Mouse (Mus musculus) lung, embryonic 14.5 days (tissue): Measurements from ENCODE around the gene Car5a. TPM values are rescaled to one million over a fixed set of nuclear protein-coding genes. Genes with fewer than 3 reads are reported as not detected.

Experiments
- ATAC-seq: fragments of 200-750 bp; cut with Nextera tagmentation; 2 replicates; pipeline ENCODE4 v1.8.0; 2017; ENCODE audit warnings: mild to moderate bottlenecking, moderate TSS enrichment, moderate library complexity; ENCODE audit not compliant: insufficient read depth
- DNase-seq: peaks from one replicate; pipeline ENCODE4 v3.0.0-alpha.2; 2015
- H3K27ac ChIP-seq: fragments of 300-500 bp; sonication (generic); 2 replicates; pipeline ENCODE4 v1.5.1; 2014; ENCODE audit warnings: low read depth, mild to moderate bottlenecking, moderate library complexity
- H3K27me3 ChIP-seq: fragments of 300-500 bp; sonication (generic); 2 replicates; pipeline ENCODE4 v1.6.1; 2014; ENCODE audit warnings: low read length, control low read depth; ENCODE audit not compliant: insufficient read depth
- H3K36me3 ChIP-seq: fragments of 300-500 bp; sonication (generic); 2 replicates; pipeline ENCODE4 v1.6.1; 2014; ENCODE audit warnings: control low read depth; ENCODE audit not compliant: insufficient read depth
- H3K4me1 ChIP-seq: fragments of 300-500 bp; sonication (generic); 2 replicates; pipeline ENCODE4 v1.6.1; 2014; ENCODE audit warnings: antibody characterized with exemption, control low read depth; ENCODE audit not compliant: insufficient read depth
- H3K4me2 ChIP-seq: fragments of 300-500 bp; sonication (generic); 2 replicates; pipeline ENCODE4 v1.6.1; 2014; ENCODE audit warnings: mild to moderate bottlenecking
- H3K4me3 ChIP-seq: fragments of 300-500 bp; sonication (generic); 2 replicates; pipeline ENCODE4 v1.5.1; 2014; ENCODE audit warnings: low read depth, low read length
- H3K9ac ChIP-seq: fragments of 300-500 bp; sonication (generic); 2 replicates; pipeline ENCODE4 v1.6.1; 2014
- H3K9me3 ChIP-seq: fragments of 300-500 bp; sonication (generic); 2 replicates; pipeline ENCODE4 v1.6.1; 2016; ENCODE audit warnings: low read depth, low read length, control low read depth
- CTCF ChIP-seq: IDR thresholded peaks from 2 replicates; pipeline ENCODE4 v1.5.1; 2016; ENCODE audit warnings: antibody characterized with exemption, low read depth
- WGBS: fragments of 180-500 bp; shearing (Covaris S2); extraction: QIAGEN DNeasy Blood & Tissue Kit; methylation state at CpG from one replicate; pipeline ENCODE4 v1.1.7; 2014; 5-methylcytosine and 5-hydroxymethylcytosine counted together
- polyA plus RNA-seq: library from polyadenylated mRNA; unstranded; fragments of >200 nt; fragmentation: Nextera tagmentation; extraction: Ambion mirVana; gene quantifications from 2 replicates; pipeline ENCODE4 v1.2.1, GENCODE M21; 2014

Gene Car5a
- polyA plus RNA-seq, 1 experiment from 2014 or later = not detected

GRCm38 (mm10) chr8:121946351-121946750 lies 1.6 kb upstream of the Car5a start:
- no peak overlapping the region for H3K4me3 ChIP-seq
- no peaks in the 10 kb centered on the region for H3K27me3 ChIP-seq
- no peak overlapping the region for H3K27ac ChIP-seq
- H3K4me2 ChIP-seq = no peak overlapping the region
- DNase-seq (no peak), ATAC-seq (no peak)
- H3K36me3 ChIP-seq = no peaks in the 10 kb centered on the region
- H3K9me3 ChIP-seq = no peaks in the 10 kb centered on the region
- TF ChIP-seq CTCF = no peak
- no peak overlapping the region for H3K9ac ChIP-seq
- H3K4me1 ChIP-seq = peaks cover 15% of the 10 kb centered on the region
- 80% methylated on average over 7 of the region's 7 CpGs for WGBS

GRCm38 (mm10) chr8:121943716-121944115 lies 988 bp downstream of the Car5a start:
- Histone ChIP-seq H3K4me1 (peaks cover 15% of the 10 kb centered on the region), H3K9me3 (no peaks in the 10 kb centered on the region), H3K27me3 (no peaks in the 10 kb centered on the region), H3K27ac (no peak overlapping the region), H3K4me3 (no peak overlapping the region), H3K9ac (no peak overlapping the region), H3K36me3 (no peaks in the 10 kb centered on the region), H3K4me2 (no peak overlapping the region)
- no peak for TF ChIP-seq CTCF
- DNase-seq = no peak
- no peak for ATAC-seq
- 81% methylated on average over 8 of the region's 8 CpGs for WGBS

- 15% methylated on average over 2 of the region's 2 CpGs for WGBS
- DNase-seq (no peak), ATAC-seq (no peak)
These were observed 1.6 kb downstream of the Car5a start for GRCm38 (mm10) chr8:121943057-121943540.

GRCm38 (mm10) chr8:121938732-121939131 lies 6.0 kb downstream of the Car5a start:
- no peaks in the 10 kb centered on the region for H3K4me1 ChIP-seq
- H3K27me3 ChIP-seq = no peaks in the 10 kb centered on the region
- DNase-seq (no peak), ATAC-seq (no peak)
- H3K36me3 ChIP-seq = no peaks in the 10 kb centered on the region
- H3K9me3 ChIP-seq = no peaks in the 10 kb centered on the region
- 78% methylated on average over 7 of the region's 7 CpGs for WGBS
- H3K4me2 ChIP-seq = no peak overlapping the region
- no peak overlapping the region for H3K9ac ChIP-seq
- TF ChIP-seq CTCF = no peak
- no peak overlapping the region for H3K27ac ChIP-seq
- H3K4me3 ChIP-seq = no peak overlapping the region

More at GRCm38 (mm10) chr8:121943057-121943540, 1.6 kb downstream of the Car5a start:
- H3K4me3 ChIP-seq = no peak overlapping the region
- TF ChIP-seq CTCF = no peak
- H3K9me3 ChIP-seq = no peaks in the 10 kb centered on the region
- no peaks in the 10 kb centered on the region for H3K36me3 ChIP-seq
- H3K9ac ChIP-seq = no peak overlapping the region
- no peak overlapping the region for H3K4me2 ChIP-seq
- H3K4me1 ChIP-seq = peaks cover 10% of the 10 kb centered on the region
- H3K27ac ChIP-seq = no peak overlapping the region
- H3K27me3 ChIP-seq = no peaks in the 10 kb centered on the region

- no peak overlapping the region for H3K4me2 ChIP-seq
These were observed 8.3 kb downstream of the Car5a start for GRCm38 (mm10) chr8:121936391-121936790.

GRCm38 (mm10) chr8:121935341-121936294 lies 9.1 kb downstream of the Car5a start:
- H3K27ac ChIP-seq = peak overlapping the region; percentile 24; the same call in 1 of the 2 replicates
- H3K36me3 ChIP-seq = no peaks in the 10 kb centered on the region
- no peak overlapping the region for H3K4me3 ChIP-seq
- H3K4me1 ChIP-seq = no peaks in the 10 kb centered on the region
- DNase-seq = peak; percentile 81
- peak; percentile 74 for ATAC-seq
- H3K9ac ChIP-seq = peak overlapping the region; percentile 13
- H3K27me3 ChIP-seq = no peaks in the 10 kb centered on the region
- peak; percentile 78 for TF ChIP-seq CTCF
- H3K9me3 ChIP-seq = no peaks in the 10 kb centered on the region
- H3K4me2 ChIP-seq = no peak overlapping the region
- WGBS = 41% methylated on average over 12 of the region's 12 CpGs

More at GRCm38 (mm10) chr8:121936391-121936790, 8.3 kb downstream of the Car5a start:
- DNase-seq (no peak), ATAC-seq (no peak)
- WGBS = 32% methylated on average over 14 of the region's 14 CpGs
- Histone ChIP-seq H3K9ac (no peak overlapping the region), H3K27me3 (no peaks in the 10 kb centered on the region), H3K4me3 (no peak overlapping the region), H3K36me3 (no peaks in the 10 kb centered on the region), H3K4me1 (no peaks in the 10 kb centered on the region), H3K27ac (no peak overlapping the region), H3K9me3 (no peaks in the 10 kb centered on the region)
- no peak for TF ChIP-seq CTCF

- no peak overlapping the region for H3K4me3 ChIP-seq
- ATAC-seq (no peak), DNase-seq (no peak)
- H3K9me3 ChIP-seq = no peaks in the 10 kb centered on the region
- H3K36me3 ChIP-seq = no peaks in the 10 kb centered on the region
- H3K27ac ChIP-seq = no peak overlapping the region
- no peak overlapping the region for H3K4me2 ChIP-seq
- no peak overlapping the region for H3K9ac ChIP-seq
- H3K4me1 ChIP-seq = no peaks in the 10 kb centered on the region
- no peak for TF ChIP-seq CTCF
- H3K27me3 ChIP-seq = no peaks in the 10 kb centered on the region
These were observed 9.8 kb downstream of the Car5a start for GRCm38 (mm10) chr8:121934923-121935322.
